14 mouse cellular contexts compared by ENCODE assay signal in the genomic region with DNA sequence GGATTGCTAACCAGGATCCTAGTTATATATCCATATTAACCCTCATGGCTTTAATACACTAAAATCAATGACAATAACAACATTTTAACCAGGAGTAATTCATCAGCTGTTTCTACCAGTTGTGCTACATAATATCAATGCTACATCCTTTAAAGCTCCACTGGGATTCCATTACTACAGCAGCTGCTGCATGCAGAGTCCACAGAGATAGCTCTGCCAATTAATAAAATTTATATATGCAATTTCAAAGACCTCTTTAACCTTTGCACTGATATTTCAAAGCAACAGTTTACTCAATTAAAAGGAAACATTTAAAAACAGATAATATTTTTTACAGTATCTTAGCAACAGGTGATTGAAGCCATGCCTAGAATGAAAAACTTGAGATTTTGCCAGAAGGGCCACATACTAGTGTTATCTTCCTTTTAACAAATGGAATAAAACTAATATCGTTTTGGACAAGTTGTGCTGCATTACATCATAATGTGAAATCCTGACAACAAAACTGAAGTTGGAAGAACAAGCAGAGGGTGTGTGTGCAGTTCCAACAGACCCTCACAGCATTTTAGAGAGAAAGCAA.
"Had no signal": no experiment of that assay in that cellular context is flagged by ENCODE, and none has a peak within 500 bp of the region (broad histone marks: within the 10 kb centered on the region; RNA-seq: fewer than 3 reads in every experiment).

No protein-coding gene starts in this region.

- H3K27ac ChIP-seq: kidney, embryonic 15.5 days; limb, embryonic 13.5 days; liver, embryonic 14.5 days; midbrain, embryonic 12.5 days; neural tube, embryonic 13.5 days had no signal

- H3K36me3 ChIP-seq: kidney, embryonic 15.5 days; limb, embryonic 13.5 days; midbrain, embryonic 12.5 days; neural tube, embryonic 13.5 days had no signal

- H3K9me3 ChIP-seq: kidney, embryonic 15.5 days; limb, embryonic 13.5 days; midbrain, embryonic 12.5 days; neural tube, embryonic 13.5 days had no signal

- H3K4me1 ChIP-seq: kidney, embryonic 15.5 days; limb, embryonic 13.5 days; midbrain, embryonic 12.5 days; neural tube, embryonic 13.5 days had no signal

- H3K4me3 ChIP-seq: kidney, embryonic 15.5 days; limb, embryonic 13.5 days; midbrain, embryonic 12.5 days; neural tube, embryonic 13.5 days had no signal

- H3K4me2 ChIP-seq: kidney, embryonic 15.5 days; limb, embryonic 13.5 days; midbrain, embryonic 12.5 days; neural tube, embryonic 13.5 days had no signal

- DNase-seq: kidney, adult 2 months; left cerebral cortex, postnatal 4 days; retina, postnatal 1 day; right cerebral cortex, postnatal 4 days; spleen, adult 18-20 months; thymus, adult 18-20 months; thymus, postnatal 14 days had no signal

- H3K9ac ChIP-seq: kidney, embryonic 15.5 days; limb, embryonic 13.5 days; liver, embryonic 14.5 days; midbrain, embryonic 12.5 days; neural tube, embryonic 13.5 days had no signal

- H3K27me3 ChIP-seq: kidney, embryonic 15.5 days; limb, embryonic 13.5 days; midbrain, embryonic 12.5 days; neural tube, embryonic 13.5 days had no signal

- ATAC-seq: intestine, embryonic 16.5 days; midbrain, embryonic 16.5 days had no signal
